Mouse (Mus musculus): ENCODE results near the gene Ggta1. TPM values are rescaled to one million over a fixed set of nuclear protein-coding genes. Genes with fewer than 3 reads are reported as not detected.

The Ggta1 gene
- total RNA-seq, 1 experiment: 36.5 TPM

GRCm38 (mm10) chr2:35487700-35488099 lies 24.7 kb upstream of the Ggta1 start:
- peak; percentile 76 for DNase-seq (ENCODE audit: low read depth, low spot score)
- Histone ChIP-seq H3K36me3 (ENCODE audit: control insufficient read depth, insufficient read depth, low read length, poor library complexity, severe bottlenecking) (no peaks in the 10 kb centered on the region), H3K9me3 (ENCODE audit: control insufficient read depth, insufficient read depth, low read depth, low read length) (no peaks in the 10 kb centered on the region), H3K9ac (ENCODE audit: insufficient read depth, low read depth, low read length, poor library complexity, severe bottlenecking) (no peak overlapping the region), H3K4me1 (ENCODE audit: control insufficient read depth in 2 of 2, insufficient read depth in 2 of 2, low read length in 2 of 2, poor library complexity in 1 of 2) (peaks cover 7 to 25% of the 10 kb centered on the region in 2 experiments), H3K4me3 (ENCODE audit: insufficient read depth in 1 of 2, low read depth in 1 of 2, low read length in 2 of 2, poor library complexity in 1 of 2, severe bottlenecking in 1 of 2) (peak overlapping the region; percentile 36 to 43; a peak in 3 of 4 replicates), H3K27ac (ENCODE audit: insufficient read depth, low read depth, low read length, poor library complexity, severe bottlenecking) (peak overlapping the region; percentile 66; the same call in 1 of the 2 replicates)
- TF ChIP-seq HCFC1 (IDR thresholded peaks at IDR 0.05; ENCODE audit: borderline replicate concordance, insufficient read depth, low read length) (no peak), ZNF384 (IDR thresholded peaks at IDR 0.05; ENCODE audit: low read depth, low read length) (no peak), ZC3H11A (IDR thresholded peaks at IDR 0.05; ENCODE audit: borderline replicate concordance, low read depth, low read length) (no peak), CHD2 (IDR thresholded peaks at IDR 0.05; ENCODE audit: low read depth, low read length) (no peak), MAFK (IDR thresholded peaks at IDR 0.05; ENCODE audit: insufficient read depth, low read depth, low read length) (no peak)
- in situ Hi-C loops (cut with MboI; ENCODE audit: low sequenced_read_pairs in 2 of 2, unreplicated experiment in 2 of 2): no loop called here

- Histone ChIP-seq H3K27ac (ENCODE audit: insufficient read depth, low read depth, low read length, poor library complexity, severe bottlenecking) (no peak overlapping the region; the same call in 1 of the 2 replicates), H3K4me1 (ENCODE audit: control insufficient read depth in 2 of 2, insufficient read depth in 2 of 2, low read length in 2 of 2, poor library complexity in 1 of 2) (peaks cover 7 to 25% of the 10 kb centered on the region in 2 experiments), H3K36me3 (ENCODE audit: control insufficient read depth, insufficient read depth, low read length, poor library complexity, severe bottlenecking) (no peaks in the 10 kb centered on the region), H3K9ac (ENCODE audit: insufficient read depth, low read depth, low read length, poor library complexity, severe bottlenecking) (no peak overlapping the region), H3K4me3 (ENCODE audit: insufficient read depth in 1 of 2, low read depth in 1 of 2, low read length in 2 of 2, poor library complexity in 1 of 2, severe bottlenecking in 1 of 2) (no peak overlapping the region), H3K9me3 (ENCODE audit: control insufficient read depth, insufficient read depth, low read depth, low read length) (no peaks in the 10 kb centered on the region)
- in situ Hi-C loops (cut with MboI; ENCODE audit: low sequenced_read_pairs in 2 of 2, unreplicated experiment in 2 of 2): no loop called here
- no peak for DNase-seq (ENCODE audit: low read depth, low spot score)
- no peak for TF ChIP-seq CHD2 (IDR thresholded peaks at IDR 0.05; ENCODE audit: low read depth, low read length)
- no peak for TF ChIP-seq HCFC1 (IDR thresholded peaks at IDR 0.05; ENCODE audit: borderline replicate concordance, insufficient read depth, low read length)
- no peak for TF ChIP-seq MAFK (IDR thresholded peaks at IDR 0.05; ENCODE audit: insufficient read depth, low read depth, low read length)
- TF ChIP-seq ZC3H11A (IDR thresholded peaks at IDR 0.05; ENCODE audit: borderline replicate concordance, low read depth, low read length): no peak
- TF ChIP-seq ZNF384 (IDR thresholded peaks at IDR 0.05; ENCODE audit: low read depth, low read length): no peak
These were observed 24.1 kb upstream of the Ggta1 start for GRCm38 (mm10) chr2:35486981-35487655.

GRCm38 (mm10) chr2:35484102-35484501 lies 21.1 kb upstream of the Ggta1 start:
- no peaks in the 10 kb centered on the region for H3K9me3 ChIP-seq (ENCODE audit: control insufficient read depth, insufficient read depth, low read depth, low read length)
- no peaks in the 10 kb centered on the region for H3K36me3 ChIP-seq (ENCODE audit: control insufficient read depth, insufficient read depth, low read length, poor library complexity, severe bottlenecking)
- TF ChIP-seq MAFK (IDR thresholded peaks at IDR 0.05; ENCODE audit: insufficient read depth, low read depth, low read length) (no peak), ZC3H11A (IDR thresholded peaks at IDR 0.05; ENCODE audit: borderline replicate concordance, low read depth, low read length) (no peak), HCFC1 (IDR thresholded peaks at IDR 0.05; ENCODE audit: borderline replicate concordance, insufficient read depth, low read length) (no peak), ZNF384 (IDR thresholded peaks at IDR 0.05; ENCODE audit: low read depth, low read length) (no peak), CHD2 (IDR thresholded peaks at IDR 0.05; ENCODE audit: low read depth, low read length) (no peak)
- DNase-seq (ENCODE audit: low read depth, low spot score): no peak
- H3K27ac ChIP-seq (ENCODE audit: insufficient read depth, low read depth, low read length, poor library complexity, severe bottlenecking): no peak overlapping the region
- no peak overlapping the region for H3K9ac ChIP-seq (ENCODE audit: insufficient read depth, low read depth, low read length, poor library complexity, severe bottlenecking)
- no peak overlapping the region for H3K4me3 ChIP-seq (ENCODE audit: insufficient read depth in 1 of 2, low read depth in 1 of 2, low read length in 2 of 2, poor library complexity in 1 of 2, severe bottlenecking in 1 of 2)
- in situ Hi-C loops (cut with MboI; ENCODE audit: low sequenced_read_pairs in 2 of 2, unreplicated experiment in 2 of 2): no loop called here
- H3K4me1 ChIP-seq (ENCODE audit: control insufficient read depth in 2 of 2, insufficient read depth in 2 of 2, low read length in 2 of 2, poor library complexity in 1 of 2): peaks cover 7 to 23% of the 10 kb centered on the region in 2 experiments; a peak in 3 of 4 replicates

GRCm38 (mm10) chr2:35483402-35483801 lies 20.4 kb upstream of the Ggta1 start:
- H3K9me3 ChIP-seq (ENCODE audit: control insufficient read depth, insufficient read depth, low read depth, low read length): no peaks in the 10 kb centered on the region
- in situ Hi-C loops (cut with MboI; ENCODE audit: low sequenced_read_pairs in 2 of 2, unreplicated experiment in 2 of 2): no loop called here
- no peak for DNase-seq (ENCODE audit: low read depth, low spot score)
- H3K4me3 ChIP-seq (ENCODE audit: insufficient read depth in 1 of 2, low read depth in 1 of 2, low read length in 2 of 2, poor library complexity in 1 of 2, severe bottlenecking in 1 of 2): no peak overlapping the region
- no peak for TF ChIP-seq MAFK (IDR thresholded peaks at IDR 0.05; ENCODE audit: insufficient read depth, low read depth, low read length)
- TF ChIP-seq HCFC1 (IDR thresholded peaks at IDR 0.05; ENCODE audit: borderline replicate concordance, insufficient read depth, low read length): no peak
- TF ChIP-seq CHD2 (IDR thresholded peaks at IDR 0.05; ENCODE audit: low read depth, low read length): no peak
- no peak for TF ChIP-seq ZNF384 (IDR thresholded peaks at IDR 0.05; ENCODE audit: low read depth, low read length)
- H3K27ac ChIP-seq (ENCODE audit: insufficient read depth, low read depth, low read length, poor library complexity, severe bottlenecking): no peak overlapping the region
- no peak overlapping the region for H3K9ac ChIP-seq (ENCODE audit: insufficient read depth, low read depth, low read length, poor library complexity, severe bottlenecking)
- peaks cover 8 to 20% of the 10 kb centered on the region in 2 experiments; a peak in 3 of 4 replicates for H3K4me1 ChIP-seq (ENCODE audit: control insufficient read depth in 2 of 2, insufficient read depth in 2 of 2, low read length in 2 of 2, poor library complexity in 1 of 2)
- no peaks in the 10 kb centered on the region for H3K36me3 ChIP-seq (ENCODE audit: control insufficient read depth, insufficient read depth, low read length, poor library complexity, severe bottlenecking)

Measured in ES-E14 (cell line).